Mouse (Mus musculus): ENCODE data around the gene Tmem145.

Tmem145 gene

DNA sequence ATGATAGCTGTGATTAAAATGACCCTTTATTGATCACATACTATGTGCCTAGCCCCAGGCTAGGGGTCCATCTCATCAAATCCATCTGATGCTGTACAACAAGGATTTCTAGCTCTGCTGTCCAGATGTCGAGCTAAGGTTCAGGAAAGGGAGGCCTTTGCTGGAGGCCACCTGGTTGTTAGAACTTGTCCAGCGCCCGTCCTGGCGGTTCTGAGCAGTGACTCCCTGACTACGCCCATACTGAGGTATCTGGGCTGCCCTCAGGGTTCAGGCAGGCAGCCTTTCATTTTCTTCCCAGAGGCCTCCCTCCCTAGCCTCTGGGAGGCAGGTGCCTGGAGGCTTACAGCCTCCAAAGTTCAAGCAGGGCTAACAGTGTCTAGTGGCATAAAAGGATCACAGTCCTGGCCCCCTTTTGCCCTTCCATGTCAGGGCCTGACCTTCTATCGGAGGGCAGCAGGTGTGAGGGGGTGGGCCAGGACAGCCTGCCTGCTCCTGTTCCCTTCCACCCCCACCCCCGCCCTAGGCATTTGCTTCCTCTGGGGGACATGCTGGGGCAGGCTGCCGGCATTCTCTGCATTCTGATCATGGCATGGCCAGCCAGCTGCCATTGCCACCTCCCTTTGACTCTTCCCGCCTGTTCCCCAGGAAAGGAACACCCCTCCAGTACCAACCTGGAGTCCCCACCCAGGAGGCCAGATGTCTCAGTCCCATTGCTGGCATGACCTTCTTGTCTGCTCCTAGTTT is 30.2 kb upstream of the Tmem145 start:
- DNase-seq (ENCODE audit: low spot score): no peak

DNA sequence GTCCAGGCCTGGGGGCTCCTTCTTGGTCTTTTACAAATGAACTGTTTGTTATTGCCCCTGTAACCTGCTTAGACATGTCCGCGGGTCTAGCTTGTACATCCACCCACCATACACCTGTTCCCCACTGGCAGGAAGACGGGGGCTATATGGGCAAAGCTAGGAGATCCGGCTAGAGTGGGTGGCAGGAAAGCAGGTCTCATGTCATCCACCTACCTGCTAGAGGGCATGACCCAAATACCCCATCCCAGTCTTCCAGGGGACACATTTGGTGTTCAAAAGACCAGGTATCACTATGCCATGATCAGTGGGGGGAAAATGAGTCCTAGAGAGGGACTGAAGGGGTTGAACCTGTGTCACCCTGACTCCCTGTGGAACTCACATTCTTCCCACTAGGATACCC is 28.5 kb upstream of the Tmem145 start:
- no peak for DNase-seq (ENCODE audit: low spot score)

DNA sequence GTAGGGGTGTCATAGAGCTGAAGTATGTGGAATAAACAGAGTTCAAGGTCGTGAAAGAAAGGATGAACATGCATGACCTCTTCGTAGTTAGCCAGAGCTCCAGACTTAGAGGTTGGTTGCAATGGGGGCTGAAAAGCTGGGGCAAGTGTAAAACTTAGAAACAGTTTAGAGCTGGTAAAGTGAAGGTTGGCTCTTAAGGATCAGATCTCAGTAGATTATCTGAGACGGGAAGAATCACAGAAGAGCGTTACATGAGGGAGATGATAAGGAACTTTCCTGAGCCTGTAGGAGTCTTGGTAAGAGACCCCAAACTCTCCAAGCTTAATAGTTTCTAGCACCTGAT is 27.9 kb upstream of the Tmem145 start:
- DNase-seq (ENCODE audit: low spot score): no peak

DNA sequence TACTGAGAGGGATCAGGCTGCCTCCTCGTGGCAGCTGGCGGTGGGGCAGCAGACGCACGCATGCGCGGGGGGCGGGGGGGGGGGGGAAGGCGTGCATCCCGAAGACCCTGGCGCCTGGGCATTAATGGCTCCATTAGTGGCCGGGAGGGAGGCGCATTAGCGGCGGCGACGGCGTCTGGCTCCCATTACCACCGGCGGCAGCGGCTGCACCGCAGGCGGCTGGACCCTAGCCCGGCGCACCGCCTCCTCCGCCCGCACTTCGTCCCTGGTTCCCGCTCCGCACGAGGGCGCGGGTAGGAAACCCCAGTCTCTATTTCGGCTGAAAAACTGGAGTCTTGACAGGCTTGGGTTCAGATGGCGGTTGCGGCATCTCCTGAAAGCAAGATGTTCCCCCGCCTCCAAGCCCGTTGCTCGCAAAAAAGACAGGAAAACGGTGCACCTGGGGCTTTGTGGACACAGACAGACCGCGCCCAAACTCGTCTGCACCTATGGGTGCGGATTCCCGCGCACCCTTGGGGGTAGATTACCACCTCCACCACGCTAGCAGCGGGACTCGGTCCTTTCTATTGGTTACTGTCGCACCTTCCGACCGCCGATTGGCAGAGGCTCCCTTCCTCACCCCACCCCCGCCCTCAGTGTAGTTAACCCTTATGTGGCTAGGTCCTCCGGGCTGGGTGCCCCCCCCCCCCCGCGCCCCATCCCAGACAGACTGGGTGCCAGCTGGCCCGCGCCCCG is 27.4 kb upstream of the Tmem145 start:
- DNase-seq (ENCODE audit: low spot score): peak; percentile 87

DNA sequence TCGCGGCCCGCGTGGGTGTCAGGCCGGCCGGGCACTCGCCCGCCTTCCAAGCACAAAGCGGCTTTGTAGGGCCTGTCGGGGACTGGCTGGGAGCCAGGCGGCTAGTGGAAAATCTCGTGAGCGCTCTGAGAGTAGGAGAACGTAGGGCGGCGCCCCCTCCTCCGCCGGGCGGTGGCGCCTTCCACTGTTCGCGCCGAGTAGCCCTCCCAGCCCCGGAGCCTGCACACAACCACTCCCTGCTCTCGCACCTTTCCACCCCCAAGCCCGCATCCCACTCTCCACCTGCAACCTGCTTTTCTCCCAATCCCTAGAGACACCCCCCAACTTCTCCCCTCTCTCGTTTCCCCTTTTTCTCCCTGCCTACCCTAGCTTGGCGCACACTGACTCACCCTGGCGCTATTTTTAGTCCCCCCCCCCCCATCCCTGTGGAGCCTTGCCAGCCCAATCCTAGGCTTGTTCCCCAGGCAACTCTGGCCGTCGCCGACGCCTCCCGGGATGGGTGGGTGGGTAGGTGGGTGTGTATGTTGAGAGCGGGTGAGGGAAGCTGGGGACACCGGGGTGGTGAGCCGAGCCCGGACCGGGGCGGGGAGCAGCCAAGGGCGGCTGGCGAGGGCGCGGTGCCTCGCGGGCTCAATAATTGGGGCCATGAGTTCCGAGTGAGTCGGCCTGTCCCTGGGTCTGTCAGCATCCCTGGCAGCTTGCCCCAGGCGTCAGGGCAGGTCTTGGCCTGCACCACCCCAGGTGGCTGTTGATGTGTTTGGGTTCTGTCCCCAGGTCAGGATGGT is 26.6 kb upstream of the Tmem145 start:
- DNase-seq (ENCODE audit: low spot score): peak; percentile 95

DNA sequence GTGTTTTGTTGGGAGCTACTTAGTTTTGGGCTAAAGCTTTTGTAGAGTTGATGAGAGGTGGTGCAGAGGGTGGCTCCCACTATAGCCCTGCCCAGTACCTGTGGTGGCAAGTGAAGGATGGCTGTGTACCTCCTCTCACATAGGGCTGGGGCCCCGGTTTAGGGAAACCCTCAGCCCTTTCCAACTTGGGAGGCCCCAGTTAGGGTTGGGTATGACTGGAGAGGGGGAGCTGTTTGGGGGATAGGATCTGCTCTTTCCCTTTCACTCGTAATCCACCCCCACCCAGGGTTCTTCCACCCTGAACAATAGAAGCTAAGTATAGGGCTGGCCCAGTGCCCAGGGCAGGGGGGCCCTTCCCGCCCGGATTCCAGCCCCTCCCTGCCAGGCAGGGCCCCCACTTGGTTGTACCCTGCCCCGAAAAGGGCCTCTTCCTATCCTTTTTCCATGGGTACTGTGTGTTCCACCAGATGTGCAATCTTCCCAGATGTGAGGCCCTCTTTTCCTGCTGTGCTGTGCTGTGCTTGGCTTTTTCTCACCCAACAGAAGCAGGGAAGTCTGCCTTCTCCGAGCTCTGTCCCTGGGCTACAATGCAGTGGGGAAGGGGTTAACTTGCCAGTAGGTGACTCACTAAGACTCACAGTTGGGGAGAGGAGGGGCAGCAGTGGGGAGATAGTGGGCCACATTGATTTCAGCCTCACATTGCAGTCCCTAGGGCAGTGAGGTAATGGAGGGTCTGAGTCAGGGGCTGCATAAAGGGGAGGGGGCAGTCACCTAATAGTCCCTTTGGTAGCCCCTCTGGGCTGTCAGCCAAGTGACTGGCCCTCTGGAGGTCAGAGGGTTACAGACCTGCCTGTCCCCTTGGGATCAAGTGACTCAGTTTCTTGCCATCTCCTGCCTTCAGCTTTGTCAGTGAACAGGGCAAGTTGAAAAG is 25.8 kb upstream of the Tmem145 start:
- peak; percentile 63 for DNase-seq (ENCODE audit: low spot score)

DNA sequence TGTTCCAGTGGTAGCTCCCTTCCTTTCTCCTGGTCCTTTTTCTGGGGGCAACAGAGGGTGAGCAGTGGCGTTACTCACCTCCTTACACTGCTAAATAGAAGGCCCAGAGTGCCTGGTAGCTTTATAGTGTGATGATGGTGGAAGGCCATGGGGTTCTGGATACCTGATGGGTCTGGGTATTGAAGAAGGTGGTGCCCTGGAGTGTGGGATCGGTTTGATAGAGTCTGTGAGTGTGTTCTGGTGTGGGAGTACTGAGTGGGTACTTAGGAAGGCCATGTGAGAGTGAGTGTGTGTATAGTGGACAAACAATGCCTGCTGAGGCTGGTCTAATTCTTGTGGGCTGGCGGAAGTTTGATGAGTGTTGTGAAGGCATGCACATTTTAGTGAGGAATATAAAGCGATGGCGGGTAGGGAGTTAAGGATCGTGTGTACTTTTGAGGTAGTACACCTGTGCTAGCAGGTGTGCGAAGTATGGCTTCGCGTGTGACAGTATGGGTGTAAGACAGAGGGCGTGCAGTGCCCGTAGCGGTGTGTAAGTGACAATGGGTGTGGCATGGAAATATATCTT is 24.7 kb upstream of the Tmem145 start:
- DNase-seq (ENCODE audit: low spot score): peak; percentile 25

DNA sequence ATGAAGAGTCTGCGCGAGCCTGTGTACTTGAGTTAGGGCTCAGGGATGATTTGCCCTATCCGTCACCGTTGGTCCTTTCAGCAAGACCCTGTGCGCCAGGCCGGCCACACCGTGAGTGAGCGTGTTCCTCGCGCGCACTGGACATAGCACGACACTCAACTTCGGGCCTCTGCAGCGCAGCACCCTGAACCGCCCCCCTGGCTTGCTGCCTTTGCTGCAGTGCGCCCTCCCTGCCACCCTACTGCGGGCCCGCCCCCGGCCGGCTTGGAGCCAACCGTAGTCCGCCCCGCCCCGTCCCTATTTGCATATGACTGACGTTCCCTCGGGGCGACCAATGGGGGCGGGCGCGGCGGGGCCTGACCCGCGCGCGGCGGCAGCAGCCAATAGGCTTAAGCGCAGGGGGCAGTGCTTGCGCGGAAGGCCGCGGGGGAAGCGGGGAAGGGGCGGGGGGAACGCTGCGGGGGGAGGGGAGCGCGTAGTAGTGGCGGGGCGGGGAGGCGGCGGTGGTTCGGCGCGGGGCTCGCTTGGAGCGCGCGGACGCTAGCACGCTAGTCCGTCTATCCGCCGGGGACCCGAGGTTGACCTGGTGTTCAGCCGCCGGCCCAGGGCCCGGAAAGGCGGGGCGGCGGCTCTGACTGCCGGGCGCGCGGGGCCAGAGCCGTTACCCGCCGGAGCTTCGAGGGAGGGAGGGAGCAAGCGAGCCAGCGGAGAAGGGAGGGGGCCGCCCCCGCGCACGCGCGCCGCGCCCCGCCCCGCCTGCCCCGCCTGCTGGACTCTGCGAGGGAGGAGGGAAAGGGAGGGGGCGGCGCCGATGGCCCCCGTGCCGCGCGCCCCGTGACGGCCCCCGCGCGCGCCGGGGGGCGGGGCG is 23.9 kb upstream of the Tmem145 start:
- DNase-seq (ENCODE audit: low spot score): peak; percentile 97

DNA sequence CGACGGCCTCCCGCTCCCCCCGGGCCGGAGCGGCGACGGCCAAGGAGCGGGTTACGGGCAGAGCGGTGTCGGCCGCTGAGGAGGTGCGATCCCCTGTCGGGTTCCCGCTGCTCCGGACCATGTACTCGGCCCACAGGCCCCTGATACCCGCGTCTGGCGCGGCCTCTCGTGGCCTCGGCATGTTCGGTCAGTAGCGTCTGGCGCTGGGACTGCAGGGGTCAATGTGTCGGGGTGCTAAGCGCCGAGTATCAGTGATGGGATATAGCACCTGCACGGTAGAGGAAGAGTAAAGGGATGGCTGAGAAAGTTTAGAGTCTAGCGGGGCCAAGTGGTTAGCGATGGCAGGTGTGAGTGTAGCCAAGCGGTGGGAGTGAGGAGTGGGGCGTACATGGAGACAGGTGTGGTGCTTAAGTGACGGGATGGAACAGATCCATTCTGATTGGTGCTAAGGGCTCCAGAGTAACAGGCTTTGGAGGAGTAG is 23.1 kb upstream of the Tmem145 start:
- peak; percentile 63 for DNase-seq (ENCODE audit: low spot score)

DNA sequence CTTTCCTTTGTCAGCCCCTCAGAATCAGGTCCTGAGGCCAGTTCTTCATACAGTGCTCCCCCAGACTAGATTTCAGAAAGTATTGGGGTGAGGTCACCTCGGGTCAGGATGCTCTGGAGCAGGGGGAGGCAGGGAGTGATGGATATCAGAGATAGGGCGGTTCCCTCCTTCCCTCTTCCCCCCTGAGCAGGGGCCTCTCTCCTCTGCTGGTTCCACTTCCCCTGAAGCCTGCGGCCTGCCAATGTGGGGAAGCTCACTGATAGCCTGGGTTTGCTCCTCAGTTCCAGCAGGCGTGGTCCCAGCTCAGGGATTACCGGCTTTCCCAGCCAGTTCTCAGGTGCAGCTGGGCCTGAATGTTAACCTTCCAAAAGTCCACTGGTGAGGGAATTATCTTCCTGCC is 22.3 kb upstream of the Tmem145 start:
- DNase-seq (ENCODE audit: low spot score): no peak

DNA sequence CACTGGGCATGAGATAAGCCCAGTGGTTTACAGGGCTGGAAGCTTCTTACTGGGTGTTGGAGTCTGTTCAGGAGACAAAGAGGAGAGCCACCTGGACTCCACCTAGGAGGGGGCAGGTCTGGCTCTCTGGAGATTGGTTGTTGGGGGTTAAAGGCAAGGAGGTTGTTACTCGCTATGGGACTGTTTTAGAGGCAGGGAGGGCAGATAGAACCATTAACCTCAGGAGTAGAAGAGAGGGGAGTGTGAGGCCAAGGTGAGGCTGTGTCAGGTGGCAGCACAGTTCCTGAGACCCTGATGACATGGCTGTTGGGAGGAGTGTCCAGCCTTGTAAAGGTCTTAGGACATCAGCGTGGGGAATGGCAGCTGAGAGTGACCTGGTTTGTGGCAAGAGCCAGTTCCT is 21.7 kb upstream of the Tmem145 start:
- no peak for DNase-seq (ENCODE audit: low spot score)

DNA sequence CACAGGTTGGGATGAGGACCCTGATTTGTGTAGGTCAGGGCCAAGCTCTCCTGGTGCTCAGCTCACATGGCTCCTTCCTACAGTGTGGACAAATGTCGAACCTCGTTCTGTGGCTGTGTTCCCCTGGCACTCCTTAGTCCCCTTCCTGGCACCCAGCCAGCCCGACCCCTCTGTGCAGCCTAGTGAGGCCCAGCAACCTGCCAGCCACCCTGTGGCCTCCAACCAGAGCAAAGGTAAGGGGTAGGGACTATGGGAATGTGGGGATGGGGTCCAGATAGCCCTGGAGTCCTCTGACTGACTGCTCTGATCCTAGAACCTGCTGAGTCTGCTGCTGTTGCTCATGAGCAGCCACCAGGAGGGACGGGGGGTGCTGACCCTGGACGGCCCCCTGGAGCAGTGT is 21.1 kb upstream of the Tmem145 start:
- DNase-seq (ENCODE audit: low spot score): no peak

DNA sequence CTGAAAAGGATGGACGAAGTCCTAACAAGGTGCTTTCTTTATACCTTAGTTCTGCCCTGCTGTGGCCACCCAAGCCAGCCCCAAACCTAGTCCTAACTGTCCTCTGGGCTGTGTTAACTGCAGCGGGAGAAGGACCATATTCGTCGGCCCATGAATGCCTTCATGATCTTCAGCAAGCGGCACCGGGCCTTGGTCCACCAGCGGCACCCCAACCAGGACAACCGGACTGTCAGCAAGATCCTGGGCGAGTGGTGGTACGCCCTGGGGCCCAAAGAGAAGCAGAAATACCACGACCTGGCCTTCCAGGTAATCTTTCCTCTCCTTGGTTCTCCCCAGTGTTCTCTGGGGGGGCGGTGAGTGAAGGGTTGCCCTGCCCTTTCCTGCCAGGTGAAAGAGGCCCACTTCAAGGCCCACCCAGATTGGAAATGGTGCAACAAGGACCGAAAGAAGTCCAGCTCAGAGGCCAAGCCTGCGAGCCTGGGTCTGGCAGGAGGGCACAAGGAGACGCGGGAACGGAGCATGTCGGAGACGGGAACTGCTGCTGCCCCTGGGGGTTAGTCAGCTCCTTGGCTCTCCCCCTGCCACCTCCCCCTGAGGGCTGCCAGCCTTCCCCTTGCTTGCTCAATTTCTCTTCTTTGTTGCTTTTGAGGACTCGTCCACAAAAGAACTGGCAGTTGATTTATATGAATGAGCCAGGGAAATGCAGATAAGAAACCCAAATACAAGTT is 20.2 kb upstream of the Tmem145 start:
- no peak for DNase-seq (ENCODE audit: low spot score)

DNA sequence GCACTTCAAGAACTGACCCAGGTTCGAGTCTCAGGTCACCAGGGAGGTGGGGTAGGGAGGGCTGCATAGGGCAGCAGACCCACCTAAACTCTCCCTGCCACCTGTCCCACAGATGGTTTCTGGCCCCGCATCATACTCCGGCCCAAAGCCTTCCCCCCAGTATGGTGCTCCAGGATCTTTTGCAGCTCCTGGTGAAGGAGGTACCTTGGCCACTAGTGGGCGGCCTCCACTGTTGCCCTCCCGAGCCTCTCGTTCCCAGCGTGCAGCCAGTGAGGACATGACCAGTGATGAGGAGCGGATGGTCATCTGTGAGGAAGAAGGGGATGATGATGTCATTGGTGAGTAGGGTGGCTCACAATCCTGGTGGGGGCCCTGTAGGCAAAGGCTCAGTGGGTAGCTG is 18.9 kb upstream of the Tmem145 start:
- DNase-seq (ENCODE audit: low spot score): no peak

DNA sequence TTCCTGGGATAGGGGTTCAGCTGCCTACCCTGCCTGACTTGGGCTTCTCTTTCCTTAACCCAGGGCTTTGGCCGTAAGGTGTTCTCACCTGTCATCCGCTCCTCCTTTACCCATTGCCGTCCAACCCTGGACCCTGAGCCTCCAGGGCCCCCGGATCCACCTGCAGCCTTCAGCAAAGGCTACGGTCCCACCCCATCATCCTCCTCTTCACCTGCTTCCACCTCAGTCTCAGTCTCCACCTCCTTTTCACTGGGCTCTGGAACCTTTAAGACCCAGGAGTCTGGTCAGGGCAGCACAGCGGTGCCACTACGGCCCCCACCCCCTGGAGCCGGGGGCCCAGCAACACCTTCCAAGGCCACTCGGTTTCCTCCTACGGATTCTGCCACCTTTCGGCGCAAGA is 17.9 kb upstream of the Tmem145 start:
- DNase-seq (ENCODE audit: low spot score): no peak

DNA sequence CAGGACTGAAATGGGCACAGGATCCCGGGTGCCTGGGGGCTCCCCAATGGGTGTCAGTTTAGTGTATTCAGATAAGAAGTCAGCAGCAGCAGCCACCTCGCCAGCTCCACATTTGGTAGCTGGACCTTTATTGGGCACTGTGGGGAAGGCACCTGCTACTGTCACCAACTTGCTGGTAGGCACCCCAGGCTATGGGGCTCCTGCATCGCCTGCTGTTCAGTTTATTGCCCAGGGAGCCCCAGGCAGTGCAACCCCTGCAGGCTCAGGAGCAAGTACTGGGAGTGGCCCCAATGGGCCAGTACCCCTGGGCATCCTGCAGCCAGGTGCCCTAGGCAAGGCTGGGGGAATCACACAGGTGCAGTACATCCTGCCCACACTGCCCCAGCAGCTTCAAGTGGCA is 17.2 kb upstream of the Tmem145 start:
- DNase-seq (ENCODE audit: low spot score): no peak

DNA sequence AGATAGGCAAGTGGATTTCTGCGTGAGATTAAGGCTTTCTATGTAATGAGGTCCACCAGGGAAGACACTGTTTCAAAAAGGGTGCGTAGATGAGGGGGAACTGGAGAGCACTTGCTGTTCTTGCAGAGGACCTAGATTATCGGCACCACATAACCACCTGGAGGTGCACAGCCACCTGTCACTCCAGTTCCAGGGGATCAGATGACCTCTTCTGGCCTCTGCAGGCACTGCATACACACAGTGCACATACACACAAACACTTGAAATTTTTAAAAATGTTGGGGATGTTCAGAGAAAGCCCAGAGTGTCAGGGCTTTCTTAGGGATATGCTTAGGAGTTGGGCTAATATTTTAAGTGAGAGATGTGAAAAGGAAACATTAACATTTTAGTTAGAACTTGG is 16.0 kb upstream of the Tmem145 start:
- DNase-seq (ENCODE audit: low spot score): no peak

DNA sequence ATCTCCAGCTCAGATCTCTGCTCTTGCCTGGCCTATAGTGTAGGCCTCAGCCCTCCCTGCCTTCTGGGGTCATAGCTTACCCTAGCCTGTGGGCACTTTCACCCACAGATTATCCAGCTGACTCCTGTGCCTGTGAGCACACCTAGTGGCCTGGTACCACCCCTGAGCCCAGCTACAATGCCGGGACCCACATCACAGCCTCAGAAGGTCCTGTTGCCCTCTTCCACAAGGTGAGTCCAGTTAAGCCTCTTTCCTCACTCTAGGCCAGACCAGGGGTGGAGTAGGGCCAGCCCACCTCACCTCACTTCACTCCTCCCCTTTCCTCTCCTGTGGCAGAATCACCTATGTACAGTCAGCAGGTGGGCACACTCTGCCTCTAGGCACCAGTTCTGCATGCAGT is 15.4 kb upstream of the Tmem145 start:
- DNase-seq (ENCODE audit: low spot score): no peak

DNA sequence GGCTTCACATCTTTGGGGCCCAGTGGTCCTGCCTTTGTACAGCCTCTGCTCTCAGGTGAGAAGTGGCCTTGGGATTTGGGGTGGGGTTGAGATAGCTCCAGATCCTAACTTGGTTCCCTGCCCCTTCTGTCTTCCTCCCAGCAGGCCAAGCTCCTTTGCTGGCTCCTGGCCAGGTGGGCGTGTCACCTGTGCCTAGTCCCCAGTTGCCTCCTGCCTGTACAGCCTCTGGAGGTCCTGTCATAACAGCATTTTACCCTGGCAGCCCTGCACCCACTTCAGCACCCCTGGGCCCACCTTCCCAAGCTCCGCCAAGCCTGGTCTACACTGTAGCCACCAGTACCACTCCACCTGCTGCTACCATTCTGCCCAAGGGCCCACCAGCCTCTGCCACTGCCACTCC is 15.0 kb upstream of the Tmem145 start:
- no peak for DNase-seq (ENCODE audit: low spot score)

DNA sequence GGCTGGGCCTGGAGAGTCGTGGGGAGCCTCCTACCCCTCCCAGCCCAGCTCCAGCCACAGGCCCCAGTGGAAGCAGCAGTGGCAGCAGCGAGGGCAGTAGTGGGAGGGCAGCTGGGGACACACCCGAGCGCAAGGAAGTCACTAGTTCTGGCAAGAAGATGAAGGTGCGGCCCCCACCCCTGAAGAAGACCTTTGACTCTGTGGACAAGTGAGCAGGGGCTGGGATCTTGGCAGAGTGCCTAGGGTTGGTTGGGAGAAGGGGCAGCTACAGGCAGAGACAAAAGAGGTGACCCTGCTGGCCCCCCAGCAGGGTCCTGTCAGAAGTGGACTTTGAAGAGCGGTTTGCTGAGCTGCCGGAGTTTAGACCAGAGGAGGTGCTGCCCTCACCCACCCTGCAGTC is 13.8 kb upstream of the Tmem145 start:
- no peak for DNase-seq (ENCODE audit: low spot score)

All from layer of hippocampus, adult 11-12 months (tissue).